Mouse (Mus musculus): ENCODE measurements around the gene Mak. TPM values are rescaled to one million over a fixed set of nuclear protein-coding genes. Genes with fewer than 3 reads are reported as not detected.
A peak's percentile ranks its signal among the peaks of the same experiment; 100 is the strongest.

Mak gene
- 1.7 and 3.8 TPM in 2 replicates for polyA plus RNA-seq (2015; fragmentation: Nextera tagmentation; extraction: Ambion mirVana)

GRCm38 (mm10) chr13:41079421-41079780 lies at the start of gene Mak:
TSS of gene Mak (minus strand) at chr13:41079706.
- Histone ChIP-seq H3K9ac (no peak within 1 kb of the TSS), H3K36me3 (no peaks in the 10 kb centered on the region), H3K4me3 (replicated peaks) (peak within 1 kb of the TSS; percentile 51), H3K27me3 (peaks cover 23% of the 10 kb centered on the region), H3K4me2 (replicated peaks) (peak within 1 kb of the TSS; percentile 91), H3K4me1 (peaks cover 8% of the 10 kb centered on the region; the same call in 1 of the 2 replicates), H3K27ac (replicated peaks) (no peak within 1 kb of the TSS), H3K9me3 (replicated peaks) (no peaks in the 10 kb centered on the region)
- ATAC-seq (ENCODE audit: insufficient number of reproducible peaks, low FRiP score, low TSS enrichment, low read depth): peak; percentile 85
- WGBS: under 1% methylated on average over 40 of the region's 40 CpGs

DNA sequence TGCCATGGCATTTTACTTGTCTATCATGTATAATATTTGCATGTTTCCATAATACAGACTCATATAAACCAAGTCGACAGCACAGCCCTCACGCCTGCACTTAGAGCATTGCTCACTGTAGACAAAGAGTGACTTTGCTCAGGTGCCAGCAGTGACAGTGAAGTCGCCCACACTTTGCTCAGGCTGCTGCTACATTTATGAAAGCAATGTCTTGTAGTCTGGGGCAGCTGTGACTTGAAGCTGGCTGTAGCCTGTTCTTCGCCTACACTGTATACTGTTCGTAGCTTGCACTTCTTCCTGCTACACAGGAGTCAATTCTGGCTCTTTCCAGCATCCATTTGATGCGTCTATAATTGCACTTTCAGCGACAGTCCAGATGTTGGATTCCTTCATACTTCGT lies 49.6 kb upstream of the Mak start:
- Histone ChIP-seq H3K9ac (no peak overlapping the region), H3K4me3 (replicated peaks) (no peak overlapping the region), H3K9me3 (replicated peaks) (no peaks in the 10 kb centered on the region), H3K27ac (replicated peaks) (no peak overlapping the region), H3K4me2 (replicated peaks) (no peak overlapping the region), H3K4me1 (no peaks in the 10 kb centered on the region), H3K36me3 (no peaks in the 10 kb centered on the region), H3K27me3 (no peaks in the 10 kb centered on the region)
- 79% methylated on average over 8 of the region's 8 CpGs for WGBS
- ATAC-seq (ENCODE audit: insufficient number of reproducible peaks, low FRiP score, low TSS enrichment, low read depth): no peak

GRCm38 (mm10) chr13:41128326-41128725 lies 48.8 kb upstream of the Mak start:
- 78% methylated on average over 8 of the region's 8 CpGs for WGBS
- no peaks in the 10 kb centered on the region for H3K36me3 ChIP-seq
- no peak overlapping the region for H3K9ac ChIP-seq
- H3K9me3 ChIP-seq (replicated peaks): no peaks in the 10 kb centered on the region
- no peak overlapping the region for H3K4me3 ChIP-seq (replicated peaks)
- ATAC-seq (ENCODE audit: insufficient number of reproducible peaks, low FRiP score, low TSS enrichment, low read depth): no peak
- no peak overlapping the region for H3K4me2 ChIP-seq (replicated peaks)
- H3K27me3 ChIP-seq: no peaks in the 10 kb centered on the region
- H3K4me1 ChIP-seq: no peaks in the 10 kb centered on the region
- no peak overlapping the region for H3K27ac ChIP-seq (replicated peaks)

GRCm38 (mm10) chr13:41123666-41124225 lies 44.2 kb upstream of the Mak start:
- Histone ChIP-seq H3K27ac (replicated peaks) (no peak overlapping the region), H3K36me3 (no peaks in the 10 kb centered on the region), H3K4me1 (peaks cover 4% of the 10 kb centered on the region; the same call in 1 of the 2 replicates), H3K9me3 (replicated peaks) (no peaks in the 10 kb centered on the region), H3K4me2 (replicated peaks) (no peak overlapping the region), H3K4me3 (replicated peaks) (no peak overlapping the region), H3K9ac (no peak overlapping the region), H3K27me3 (no peaks in the 10 kb centered on the region)
- ATAC-seq (ENCODE audit: insufficient number of reproducible peaks, low FRiP score, low TSS enrichment, low read depth): no peak
- WGBS: 41% methylated on average over 6 of the region's 6 CpGs

DNA sequence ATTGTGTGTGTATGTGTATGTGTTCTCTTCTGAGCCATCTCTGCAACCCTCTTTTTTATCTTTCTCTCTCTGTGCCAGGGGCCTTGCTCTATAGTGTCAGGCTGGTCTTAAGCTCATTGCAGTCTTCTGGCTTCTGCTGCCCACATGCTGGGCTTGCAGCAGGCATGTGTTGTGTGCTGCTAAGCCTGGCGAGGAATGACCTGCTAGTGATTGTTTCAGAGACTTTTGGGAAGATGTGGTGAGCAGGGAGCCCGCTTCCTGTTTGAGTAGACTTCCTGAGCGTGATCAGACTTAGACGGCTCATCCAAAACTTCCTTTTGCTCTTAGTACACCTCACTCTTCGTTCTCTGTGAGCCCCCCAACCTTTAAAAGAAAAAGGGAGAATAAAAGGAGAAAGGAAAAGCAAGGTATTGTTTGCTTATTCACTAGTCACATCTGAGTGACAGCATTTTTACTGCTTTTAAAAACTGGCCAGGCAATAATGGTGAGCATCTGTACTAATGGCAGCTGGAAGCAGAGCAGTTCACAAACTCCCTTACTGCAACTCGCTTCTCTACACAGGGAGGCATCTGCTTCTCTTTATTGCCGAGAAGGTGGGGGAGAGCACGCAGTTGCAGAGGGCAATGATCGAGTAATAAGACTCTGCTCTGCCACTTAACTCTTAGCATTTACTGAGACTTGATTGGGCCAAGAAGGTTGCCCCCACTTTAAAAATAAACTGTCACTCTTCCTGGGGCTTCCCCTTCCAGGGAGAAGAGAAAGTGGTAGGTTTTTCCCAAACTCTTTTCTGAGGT lies 39.8 kb upstream of the Mak start:
- Histone ChIP-seq H3K27ac (replicated peaks) (0 out of 2 replicates have a peak overlapping the region, but pooled peaks have one; percentile 11), H3K4me1 (peaks cover 4% of the 10 kb centered on the region; the same call in 1 of the 2 replicates)
- ATAC-seq (ENCODE audit: insufficient number of reproducible peaks, low FRiP score, low TSS enrichment, low read depth): no peak

DNA sequence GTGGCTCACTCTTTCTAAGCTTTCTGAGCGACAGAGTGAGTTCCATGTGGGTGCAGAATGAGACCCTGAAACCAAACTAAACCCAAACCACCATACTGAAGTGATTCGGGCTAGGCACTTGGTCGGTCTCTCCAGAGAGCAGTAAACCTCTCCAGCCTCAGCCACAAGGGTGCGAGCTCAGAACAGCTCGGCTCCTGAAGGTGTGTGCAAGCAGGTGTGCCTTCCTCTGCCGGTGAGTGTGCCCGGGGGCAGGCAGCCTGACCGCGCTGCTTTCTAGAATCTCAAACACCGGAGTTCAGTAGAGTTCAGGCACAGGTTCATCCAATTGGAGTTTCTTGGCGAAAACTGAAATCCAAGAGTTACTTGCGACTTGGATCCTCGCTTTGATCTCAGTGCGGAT lies 34.4 kb upstream of the Mak start, which contains the start of gene Sycp2l:
Sycp2l (plus strand) TSS at position 368 of the 400 bp plus-strand sequence.
- ATAC-seq (ENCODE audit: insufficient number of reproducible peaks, low FRiP score, low TSS enrichment, low read depth): no peak
- Histone ChIP-seq H3K4me2 (replicated peaks) (peak within 1 kb of the TSS; percentile 33), H3K4me3 (replicated peaks) (0 out of 2 replicates have a peak within 1 kb of the TSS, but pooled peaks have one; percentile 7), H3K27ac (replicated peaks) (no peak within 1 kb of the TSS), H3K9me3 (replicated peaks) (no peaks in the 10 kb centered on the region), H3K36me3 (no peaks in the 10 kb centered on the region), H3K27me3 (0 out of 2 replicates have a peak, but pooled peaks cover 13% of the 10 kb centered on the region), H3K4me1 (no peaks in the 10 kb centered on the region), H3K9ac (no peak within 1 kb of the TSS)
- 23% methylated on average over 14 of the region's 14 CpGs for WGBS

More for the DNA sequence above, 39.8 kb upstream of the Mak start:
- Histone ChIP-seq H3K4me2 (replicated peaks) (no peak overlapping the region), H3K4me3 (replicated peaks) (no peak overlapping the region), H3K27me3 (0 out of 2 replicates have a peak, but pooled peaks cover 3% of the 10 kb centered on the region), H3K9ac (no peak overlapping the region), H3K36me3 (no peaks in the 10 kb centered on the region), H3K9me3 (replicated peaks) (no peaks in the 10 kb centered on the region)
- WGBS: 20% methylated on average over 9 of the region's 9 CpGs

DNA sequence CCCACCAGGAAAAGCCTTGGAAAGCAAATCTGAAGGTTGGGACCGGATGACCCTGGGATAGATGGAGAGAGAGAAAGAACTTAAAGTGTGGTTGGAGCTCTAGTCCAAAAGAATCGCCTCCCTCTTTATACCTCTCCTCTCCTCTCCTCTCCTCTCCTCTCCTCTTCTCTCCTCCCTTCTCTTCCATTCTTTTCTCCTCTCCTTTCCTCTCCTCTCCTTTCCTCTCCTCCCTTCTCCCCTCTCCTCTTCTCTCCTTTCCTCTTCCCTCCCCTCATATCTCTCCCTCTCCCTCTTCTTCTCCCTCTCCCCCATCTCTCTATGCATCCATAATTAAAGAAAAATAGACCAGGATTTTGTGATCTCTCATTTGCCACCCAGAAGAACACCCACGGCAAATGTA lies 31.4 kb upstream of the Mak start, which contains the start of gene Gcm2:
Gcm2 (minus strand) TSS at position 101 of the 400 bp plus-strand sequence.
- Histone ChIP-seq H3K4me2 (replicated peaks) (no peak within 1 kb of the TSS), H3K4me3 (replicated peaks) (no peak within 1 kb of the TSS), H3K27me3 (0 out of 2 replicates have a peak, but pooled peaks cover 13% of the 10 kb centered on the region), H3K27ac (replicated peaks) (no peak within 1 kb of the TSS), H3K36me3 (no peaks in the 10 kb centered on the region), H3K4me1 (no peaks in the 10 kb centered on the region), H3K9me3 (replicated peaks) (no peaks in the 10 kb centered on the region), H3K9ac (no peak within 1 kb of the TSS)
- WGBS: 79% methylated on average over 3 of the region's 3 CpGs
- ATAC-seq (ENCODE audit: insufficient number of reproducible peaks, low FRiP score, low TSS enrichment, low read depth): no peak

DNA sequence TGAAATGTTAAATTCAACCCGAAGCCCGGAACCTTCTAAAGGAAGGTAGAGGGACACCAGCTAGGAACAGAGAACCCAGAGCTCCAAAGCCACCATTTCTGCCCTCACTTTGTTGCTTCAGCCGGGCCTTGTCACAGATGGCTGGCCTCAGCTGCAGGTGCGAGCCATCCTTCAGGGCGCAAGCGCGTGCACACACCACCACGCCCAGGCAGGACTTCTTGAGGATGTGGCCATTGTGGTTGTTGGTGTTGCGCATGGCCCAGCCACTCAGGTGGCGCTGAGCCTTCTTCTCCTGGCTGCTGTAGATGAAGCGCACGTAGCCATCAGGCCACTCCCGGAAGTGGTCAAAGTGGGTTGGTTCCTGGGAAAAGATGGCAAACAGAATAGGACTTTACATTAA lies 26.0 kb upstream of the Mak start:
- H3K27me3 ChIP-seq: no peaks in the 10 kb centered on the region
- H3K9me3 ChIP-seq (replicated peaks): no peaks in the 10 kb centered on the region
- WGBS: 89% methylated on average over 13 of the region's 13 CpGs
- no peaks in the 10 kb centered on the region for H3K4me1 ChIP-seq
- ATAC-seq (ENCODE audit: insufficient number of reproducible peaks, low FRiP score, low TSS enrichment, low read depth): no peak
- H3K4me2 ChIP-seq (replicated peaks): no peak overlapping the region
- H3K4me3 ChIP-seq (replicated peaks): no peak overlapping the region
- no peaks in the 10 kb centered on the region for H3K36me3 ChIP-seq
- no peak overlapping the region for H3K27ac ChIP-seq (replicated peaks)
- no peak overlapping the region for H3K9ac ChIP-seq

GRCm38 (mm10) chr13:41103841-41104525 lies 24.5 kb upstream of the Mak start:
- no peaks in the 10 kb centered on the region for H3K27me3 ChIP-seq
- H3K27ac ChIP-seq (replicated peaks): no peak overlapping the region
- 64% methylated on average over 12 of the region's 12 CpGs for WGBS
- H3K4me1 ChIP-seq: no peaks in the 10 kb centered on the region
- H3K4me2 ChIP-seq (replicated peaks): no peak overlapping the region
- ATAC-seq (ENCODE audit: insufficient number of reproducible peaks, low FRiP score, low TSS enrichment, low read depth): no peak
- H3K9ac ChIP-seq: no peak overlapping the region
- no peaks in the 10 kb centered on the region for H3K36me3 ChIP-seq
- no peak overlapping the region for H3K4me3 ChIP-seq (replicated peaks)
- H3K9me3 ChIP-seq (replicated peaks): no peaks in the 10 kb centered on the region

GRCm38 (mm10) chr13:41100031-41100430 lies 20.5 kb upstream of the Mak start:
- H3K4me1 ChIP-seq: no peaks in the 10 kb centered on the region
- no peak overlapping the region for H3K4me3 ChIP-seq (replicated peaks)
- H3K4me2 ChIP-seq (replicated peaks): no peak overlapping the region
- H3K9ac ChIP-seq: no peak overlapping the region
- no peak for ATAC-seq (ENCODE audit: insufficient number of reproducible peaks, low FRiP score, low TSS enrichment, low read depth)
- no peaks in the 10 kb centered on the region for H3K36me3 ChIP-seq
- H3K27me3 ChIP-seq: no peaks in the 10 kb centered on the region
- no peak overlapping the region for H3K27ac ChIP-seq (replicated peaks)
- H3K9me3 ChIP-seq (replicated peaks): no peaks in the 10 kb centered on the region
- 93% methylated on average over 2 of the region's 2 CpGs for WGBS

DNA sequence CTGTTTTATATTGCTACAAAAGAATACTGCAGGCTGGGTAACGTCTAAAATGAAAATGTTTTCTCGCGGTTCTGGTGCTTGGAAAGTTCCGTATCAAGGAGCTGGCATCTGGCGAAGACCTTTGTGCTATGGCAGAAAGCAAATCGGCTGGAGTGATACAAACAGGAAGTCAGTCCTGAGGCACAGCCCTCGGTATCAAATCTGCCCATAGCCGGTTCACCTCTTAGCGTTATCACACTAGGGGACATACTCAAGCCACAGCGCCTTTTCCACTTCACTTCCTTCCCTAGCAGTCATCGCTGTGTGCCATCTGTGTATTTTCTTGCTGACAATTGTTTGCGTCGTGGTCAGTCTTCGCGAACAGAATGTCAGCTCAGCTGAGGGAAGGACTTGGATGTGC lies 18.8 kb upstream of the Mak start:
- no peaks in the 10 kb centered on the region for H3K27me3 ChIP-seq
- no peak overlapping the region for H3K9ac ChIP-seq
- no peak for ATAC-seq (ENCODE audit: insufficient number of reproducible peaks, low FRiP score, low TSS enrichment, low read depth)
- H3K27ac ChIP-seq (replicated peaks): no peak overlapping the region
- WGBS: 85% methylated on average over 15 of the region's 15 CpGs
- H3K36me3 ChIP-seq: no peaks in the 10 kb centered on the region
- no peaks in the 10 kb centered on the region for H3K4me1 ChIP-seq
- no peak overlapping the region for H3K4me3 ChIP-seq (replicated peaks)
- no peaks in the 10 kb centered on the region for H3K9me3 ChIP-seq (replicated peaks)
- no peak overlapping the region for H3K4me2 ChIP-seq (replicated peaks)

Measured in embryonic facial prominence, embryonic 15.5 days (tissue).